Mouse (Mus musculus): Measurements from ENCODE around the gene Kpna2. TPM values are rescaled to one million over a fixed set of nuclear protein-coding genes. Genes with fewer than 3 reads are reported as not detected.

Gene Kpna2
- total RNA-seq, 1 experiment: 245 TPM

- H3K36me3 ChIP-seq (ENCODE audit: control insufficient read depth, insufficient read depth, low read length, poor library complexity, severe bottlenecking): no peaks in the 10 kb centered on the region
- H3K4me3 ChIP-seq (ENCODE audit: insufficient read depth in 1 of 2, low read depth in 1 of 2, low read length in 2 of 2, poor library complexity in 1 of 2, severe bottlenecking in 1 of 2): no peak overlapping the region
- in situ Hi-C loops (cut with MboI; ENCODE audit: low sequenced_read_pairs in 2 of 2, unreplicated experiment in 2 of 2): loop anchor here in 1 of 2 experiments (10.0 kb wide), 1 partner anchor 131 kb away; no protein-coding TSS in a partner anchor
- H3K9ac ChIP-seq (ENCODE audit: insufficient read depth, low read depth, low read length, poor library complexity, severe bottlenecking): no peak overlapping the region
- H3K4me1 ChIP-seq (ENCODE audit: control insufficient read depth in 2 of 2, insufficient read depth in 2 of 2, low read length in 2 of 2, poor library complexity in 1 of 2): no peaks in the 10 kb centered on the region
- no peaks in the 10 kb centered on the region for H3K9me3 ChIP-seq (ENCODE audit: control insufficient read depth, insufficient read depth, low read depth, low read length)
- DNase-seq (ENCODE audit: low read depth, low spot score): no peak
- no peak overlapping the region for H3K27ac ChIP-seq (ENCODE audit: insufficient read depth, low read depth, low read length, poor library complexity, severe bottlenecking)
- TF ChIP-seq ZNF384 (IDR thresholded peaks at IDR 0.05; ENCODE audit: low read depth, low read length) (no peak), CHD2 (IDR thresholded peaks at IDR 0.05; ENCODE audit: low read depth, low read length) (no peak)
Measured at GRCm38 (mm10) chr11:106976194-106976593, 23.1 kb downstream of the Kpna2 start.

GRCm38 (mm10) chr11:106975419-106976177 lies 23.7 kb downstream of the Kpna2 start:
- H3K4me3 ChIP-seq (ENCODE audit: insufficient read depth in 1 of 2, low read depth in 1 of 2, low read length in 2 of 2, poor library complexity in 1 of 2, severe bottlenecking in 1 of 2): no peak overlapping the region
- H3K27ac ChIP-seq (ENCODE audit: insufficient read depth, low read depth, low read length, poor library complexity, severe bottlenecking): no peak overlapping the region
- no peak overlapping the region for H3K9ac ChIP-seq (ENCODE audit: insufficient read depth, low read depth, low read length, poor library complexity, severe bottlenecking)
- no peak for DNase-seq (ENCODE audit: low read depth, low spot score)
- in situ Hi-C loops (cut with MboI; ENCODE audit: low sequenced_read_pairs in 2 of 2, unreplicated experiment in 2 of 2): loop anchor here in 1 of 2 experiments (10.0 kb wide), 1 partner anchor 131 kb away; no protein-coding TSS in a partner anchor
- H3K9me3 ChIP-seq (ENCODE audit: control insufficient read depth, insufficient read depth, low read depth, low read length): no peaks in the 10 kb centered on the region
- no peaks in the 10 kb centered on the region for H3K36me3 ChIP-seq (ENCODE audit: control insufficient read depth, insufficient read depth, low read length, poor library complexity, severe bottlenecking)
- TF ChIP-seq CHD2 (IDR thresholded peaks at IDR 0.05; ENCODE audit: low read depth, low read length): no peak
- no peak for TF ChIP-seq ZC3H11A (IDR thresholded peaks at IDR 0.05; ENCODE audit: borderline replicate concordance, low read depth, low read length)
- no peak for TF ChIP-seq MAFK (IDR thresholded peaks at IDR 0.05; ENCODE audit: insufficient read depth, low read depth, low read length)
- TF ChIP-seq ZNF384 (IDR thresholded peaks at IDR 0.05; ENCODE audit: low read depth, low read length): no peak
- no peak for TF ChIP-seq HCFC1 (IDR thresholded peaks at IDR 0.05; ENCODE audit: borderline replicate concordance, insufficient read depth, low read length)
- H3K4me1 ChIP-seq (ENCODE audit: control insufficient read depth in 2 of 2, insufficient read depth in 2 of 2, low read length in 2 of 2, poor library complexity in 1 of 2): no peaks in the 10 kb centered on the region

- in situ Hi-C loops (cut with MboI; ENCODE audit: low sequenced_read_pairs in 2 of 2, unreplicated experiment in 2 of 2): loop anchor here in 1 of 2 experiments (10.0 kb wide), 1 partner anchor 130 kb away; no protein-coding TSS in a partner anchor
- no peak overlapping the region for H3K4me3 ChIP-seq (ENCODE audit: insufficient read depth in 1 of 2, low read depth in 1 of 2, low read length in 2 of 2, poor library complexity in 1 of 2, severe bottlenecking in 1 of 2)
- no peaks in the 10 kb centered on the region for H3K4me1 ChIP-seq (ENCODE audit: control insufficient read depth in 2 of 2, insufficient read depth in 2 of 2, low read length in 2 of 2, poor library complexity in 1 of 2)
- no peak overlapping the region for H3K27ac ChIP-seq (ENCODE audit: insufficient read depth, low read depth, low read length, poor library complexity, severe bottlenecking)
- no peak overlapping the region for H3K9ac ChIP-seq (ENCODE audit: insufficient read depth, low read depth, low read length, poor library complexity, severe bottlenecking)
- no peaks in the 10 kb centered on the region for H3K36me3 ChIP-seq (ENCODE audit: control insufficient read depth, insufficient read depth, low read length, poor library complexity, severe bottlenecking)
- H3K9me3 ChIP-seq (ENCODE audit: control insufficient read depth, insufficient read depth, low read depth, low read length): no peaks in the 10 kb centered on the region
- no peak for DNase-seq (ENCODE audit: low read depth, low spot score)
- TF ChIP-seq MAFK (IDR thresholded peaks at IDR 0.05; ENCODE audit: insufficient read depth, low read depth, low read length) (no peak), ZNF384 (IDR thresholded peaks at IDR 0.05; ENCODE audit: low read depth, low read length) (peak; percentile 90), ZC3H11A (IDR thresholded peaks at IDR 0.05; ENCODE audit: borderline replicate concordance, low read depth, low read length) (peak; percentile 45; the same call in 1 of the 2 replicates)
Measured at GRCm38 (mm10) chr11:106974440-106974839, 24.9 kb downstream of the Kpna2 start.

- in situ Hi-C loops (cut with MboI; ENCODE audit: low sequenced_read_pairs in 2 of 2, unreplicated experiment in 2 of 2): loop anchor here in 1 of 2 experiments (10.0 kb wide), 1 partner anchor 128 kb away; no protein-coding TSS in a partner anchor
- TF ChIP-seq HCFC1 (IDR thresholded peaks at IDR 0.05; ENCODE audit: borderline replicate concordance, insufficient read depth, low read length): no peak
- no peak for TF ChIP-seq CHD2 (IDR thresholded peaks at IDR 0.05; ENCODE audit: low read depth, low read length)
- TF ChIP-seq MAFK (IDR thresholded peaks at IDR 0.05; ENCODE audit: insufficient read depth, low read depth, low read length): no peak
- TF ChIP-seq ZC3H11A (IDR thresholded peaks at IDR 0.05; ENCODE audit: borderline replicate concordance, low read depth, low read length): no peak
- no peak for TF ChIP-seq ZNF384 (IDR thresholded peaks at IDR 0.05; ENCODE audit: low read depth, low read length)
- H3K36me3 ChIP-seq (ENCODE audit: control insufficient read depth, insufficient read depth, low read length, poor library complexity, severe bottlenecking): no peaks in the 10 kb centered on the region
- no peak overlapping the region for H3K27ac ChIP-seq (ENCODE audit: insufficient read depth, low read depth, low read length, poor library complexity, severe bottlenecking)
- H3K4me1 ChIP-seq (ENCODE audit: control insufficient read depth in 2 of 2, insufficient read depth in 2 of 2, low read length in 2 of 2, poor library complexity in 1 of 2): no peaks in the 10 kb centered on the region
- no peak for DNase-seq (ENCODE audit: low read depth, low spot score)
- H3K9ac ChIP-seq (ENCODE audit: insufficient read depth, low read depth, low read length, poor library complexity, severe bottlenecking): no peak overlapping the region
- H3K4me3 ChIP-seq (ENCODE audit: insufficient read depth in 1 of 2, low read depth in 1 of 2, low read length in 2 of 2, poor library complexity in 1 of 2, severe bottlenecking in 1 of 2): no peak overlapping the region
- no peaks in the 10 kb centered on the region for H3K9me3 ChIP-seq (ENCODE audit: control insufficient read depth, insufficient read depth, low read depth, low read length)
Measured at GRCm38 (mm10) chr11:106973016-106973415, 26.3 kb downstream of the Kpna2 start.

Data from ES-E14 (cell line).